Mouse (Mus musculus) lung, embryonic 16.5 days (tissue): ENCODE measurements at regions not wholly inside any gene's neighbourhood (a gene's known extent, or its start where the extent isn't known, plus 50 kb on each side); places are given as distances from the start of the nearest gene placed in this dataset.

Source experiments
- ATAC-seq: fragments of 200-750 bp; cut with Nextera tagmentation; 2 replicates; pipeline ENCODE4 v1.8.0; 2017; ENCODE audit warnings: low read depth, mild to moderate bottlenecking, moderate library complexity
- H3K27ac ChIP-seq: fragments of 300-500 bp; sonication (generic); 2 replicates; pipeline ENCODE4 v1.5.1; 2014; ENCODE audit warnings: mild to moderate bottlenecking, control low read depth, low read length
- H3K27me3 ChIP-seq: fragments of 300-500 bp; sonication (generic); 2 replicates; pipeline ENCODE4 v1.6.1; 2014; ENCODE audit warnings: low read depth, low read length, mixed read lengths; ENCODE audit not compliant: control insufficient read depth, insufficient read depth
- H3K36me3 ChIP-seq: fragments of 300-500 bp; sonication (generic); 2 replicates; pipeline ENCODE4 v1.6.1; 2014; ENCODE audit warnings: low read length; ENCODE audit not compliant: control insufficient read depth, insufficient read depth
- H3K4me1 ChIP-seq: fragments of 300-500 bp; sonication (generic); replicated peaks from 2 replicates; pipeline ENCODE4 v1.6.1; 2014; ENCODE audit warnings: low read length, mixed read lengths; ENCODE audit not compliant: control insufficient read depth, insufficient read depth
- H3K4me2 ChIP-seq: fragments of 300-500 bp; sonication (generic); 2 replicates; pipeline ENCODE4 v1.6.1; 2014; ENCODE audit warnings: low read depth, low read length, control low read depth
- H3K4me3 ChIP-seq: fragments of 300-500 bp; sonication (generic); 2 replicates; pipeline ENCODE4 v1.5.1; 2014; ENCODE audit warnings: mild to moderate bottlenecking, low read length, control low read depth
- H3K9ac ChIP-seq: fragments of 300-500 bp; sonication (generic); 2 replicates; pipeline ENCODE4 v1.6.1; 2014; ENCODE audit warnings: low read length, control low read depth
- H3K9me3 ChIP-seq: fragments of 300-500 bp; sonication (generic); 2 replicates; pipeline ENCODE4 v1.6.1; 2016; ENCODE audit warnings: low read length; ENCODE audit not compliant: control insufficient read depth
- WGBS: fragments of 180-500 bp; shearing (Covaris S2); extraction: QIAGEN DNeasy Blood & Tissue Kit; methylation state at CpG from one replicate; pipeline ENCODE4 v1.1.7; 2014; 5-methylcytosine and 5-hydroxymethylcytosine counted together

DNA sequence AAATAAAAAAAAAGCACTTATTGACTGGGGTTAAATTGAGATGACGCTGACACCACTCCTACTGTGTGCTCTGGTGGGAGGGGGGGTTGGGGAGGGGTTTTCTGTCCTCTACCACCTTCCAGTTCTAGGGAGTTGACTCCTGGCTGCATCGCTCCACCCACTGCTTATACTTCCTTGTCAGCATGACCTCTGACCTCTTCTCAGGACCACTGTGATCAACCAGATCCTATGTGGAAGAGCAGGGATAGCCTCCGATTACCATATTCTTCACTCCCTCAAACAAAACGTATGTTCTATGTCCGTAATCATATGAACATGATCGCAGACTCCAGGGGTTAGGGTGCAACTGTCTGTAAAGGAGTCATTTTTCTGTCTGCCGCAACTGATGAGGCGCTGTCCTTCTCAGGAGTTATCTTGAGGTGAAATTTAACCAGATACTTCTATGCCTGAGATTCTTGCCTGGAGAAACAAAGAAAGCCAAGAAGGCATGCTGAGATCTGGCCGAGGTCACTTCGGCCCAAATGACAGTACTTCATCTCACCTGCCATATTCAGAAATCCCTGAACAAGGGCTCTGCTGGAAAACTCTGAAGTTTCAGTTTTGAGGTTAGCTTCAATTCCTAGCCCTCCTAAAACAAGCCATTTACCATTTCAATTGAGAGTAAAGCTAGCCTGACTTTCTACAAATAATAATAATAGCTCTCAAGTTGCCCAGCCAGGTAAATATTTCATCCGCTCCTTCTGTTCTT lies 160.3 kb upstream of the Tll1 start:
- Histone ChIP-seq H3K36me3 (no peaks in the 10 kb centered on the region), H3K4me2 (no peak overlapping the region), H3K27ac (no peak overlapping the region), H3K4me3 (no peak overlapping the region), H3K9me3 (no peaks in the 10 kb centered on the region), H3K9ac (no peak overlapping the region), H3K4me1 (peaks cover 4% of the 10 kb centered on the region; the same call in 1 of the 2 replicates), H3K27me3 (peaks cover 2% of the 10 kb centered on the region; the same call in 1 of the 2 replicates)
- WGBS: 76% methylated on average over 11 of the region's 11 CpGs
- ATAC-seq: no peak

DNA sequence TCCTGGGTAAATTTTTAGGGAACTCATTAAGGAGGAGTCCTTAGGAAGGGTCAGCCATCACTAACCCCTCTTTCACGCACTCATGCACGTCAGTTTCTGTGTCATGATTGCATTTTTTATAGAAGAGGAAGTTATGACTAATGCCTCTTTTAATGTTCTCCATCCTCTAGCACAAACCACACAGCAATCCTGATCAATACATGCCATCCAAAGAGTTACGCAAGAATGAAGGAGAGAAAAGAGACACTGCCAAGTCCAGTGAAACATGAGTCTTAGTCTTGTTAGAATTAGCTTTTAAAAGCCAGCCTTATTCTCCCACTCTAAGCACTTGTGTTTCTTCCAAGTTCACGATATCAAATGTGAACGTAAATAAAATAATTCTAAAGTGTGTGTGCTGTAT lies 151.0 kb upstream of the Tll1 start:
- Histone ChIP-seq H3K27ac (no peak overlapping the region), H3K4me2 (no peak overlapping the region), H3K4me1 (no peaks in the 10 kb centered on the region), H3K27me3 (no peaks in the 10 kb centered on the region), H3K9ac (no peak overlapping the region), H3K9me3 (no peaks in the 10 kb centered on the region), H3K4me3 (no peak overlapping the region), H3K36me3 (no peaks in the 10 kb centered on the region)
- 74% methylated on average over 5 of the region's 5 CpGs for WGBS
- ATAC-seq: no peak

DNA sequence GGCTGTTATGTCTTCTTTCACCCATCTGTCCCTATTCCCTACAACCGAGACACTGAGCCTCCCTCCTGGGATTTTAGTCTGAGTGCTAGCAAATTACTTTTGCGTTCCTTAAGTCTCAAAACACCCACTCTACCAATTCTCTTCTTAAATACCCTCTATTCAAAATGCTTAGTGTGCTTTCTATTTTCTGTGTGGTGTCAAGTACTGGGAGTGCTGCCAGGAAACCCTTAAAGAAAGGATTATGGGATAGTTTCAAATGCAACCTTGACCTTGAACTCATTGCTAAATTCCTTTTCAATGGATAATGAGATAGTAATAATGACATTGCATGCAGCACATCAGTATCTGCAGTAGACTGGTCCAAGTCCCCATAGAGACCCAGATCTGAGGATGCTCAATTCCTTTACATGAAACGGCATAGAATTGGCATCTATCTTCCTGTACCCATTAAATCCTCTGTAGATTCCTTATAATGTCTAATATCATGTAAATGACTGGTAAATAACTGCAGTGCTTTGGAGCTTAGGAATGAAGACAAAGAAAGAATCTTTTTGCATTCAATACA lies 142.1 kb upstream of the Tll1 start:
- no peaks in the 10 kb centered on the region for H3K36me3 ChIP-seq
- H3K27me3 ChIP-seq: no peaks in the 10 kb centered on the region
- no peaks in the 10 kb centered on the region for H3K4me1 ChIP-seq
- no peak overlapping the region for H3K4me2 ChIP-seq
- no peaks in the 10 kb centered on the region for H3K9me3 ChIP-seq
- H3K4me3 ChIP-seq: no peak overlapping the region
- no peak overlapping the region for H3K27ac ChIP-seq
- ATAC-seq: no peak
- H3K9ac ChIP-seq: no peak overlapping the region
- 59% methylated on average over 3 of the region's 3 CpGs for WGBS

DNA sequence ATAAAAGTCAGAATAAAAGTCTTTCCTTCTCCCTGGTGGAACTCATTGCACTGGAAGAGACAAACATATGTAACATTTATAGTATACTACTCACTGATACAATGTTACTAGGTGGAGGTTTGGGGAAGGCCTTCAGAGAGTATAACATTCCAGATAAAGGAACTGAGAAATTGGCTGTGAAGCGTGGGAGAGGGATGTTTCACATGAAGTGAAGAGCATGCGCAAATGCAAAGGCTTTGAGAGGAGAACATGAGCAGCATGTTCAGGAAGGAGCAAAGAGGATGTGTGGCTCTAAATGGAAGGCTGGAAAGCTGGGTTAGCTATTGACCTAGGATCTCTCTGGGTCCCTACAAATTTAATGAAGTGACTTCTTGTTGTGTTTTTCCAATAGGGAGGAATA lies 141.4 kb upstream of the Tll1 start:
- Histone ChIP-seq H3K27ac (no peak overlapping the region), H3K36me3 (no peaks in the 10 kb centered on the region), H3K9ac (no peak overlapping the region), H3K27me3 (no peaks in the 10 kb centered on the region), H3K4me2 (no peak overlapping the region), H3K4me1 (no peaks in the 10 kb centered on the region; the same call in 1 of the 2 replicates), H3K9me3 (no peaks in the 10 kb centered on the region), H3K4me3 (no peak overlapping the region)
- no peak for ATAC-seq
- WGBS: 88% methylated on average over 2 of the region's 2 CpGs

DNA sequence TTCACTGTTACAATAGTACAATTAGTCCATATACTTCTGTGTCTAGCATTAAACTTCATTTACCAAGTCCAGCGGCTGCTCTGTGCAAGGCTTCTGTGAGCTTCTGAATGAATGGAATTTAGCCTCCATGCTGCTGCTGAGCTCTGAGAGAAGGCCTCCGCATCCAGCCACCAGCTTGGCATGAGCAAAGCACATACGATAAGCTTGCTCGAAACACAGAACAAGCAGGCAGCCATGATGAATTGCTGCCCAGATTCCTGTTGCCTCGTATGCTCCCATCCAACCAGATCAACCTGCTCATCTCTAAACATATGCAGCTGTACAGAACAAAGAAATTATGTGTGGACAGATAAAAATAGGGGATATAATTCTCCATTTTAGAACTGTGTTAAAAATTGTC lies 140.4 kb upstream of the Tll1 start:
- Histone ChIP-seq H3K4me3 (no peak overlapping the region), H3K27me3 (no peaks in the 10 kb centered on the region), H3K4me1 (no peaks in the 10 kb centered on the region; the same call in 1 of the 2 replicates), H3K27ac (no peak overlapping the region), H3K36me3 (no peaks in the 10 kb centered on the region), H3K4me2 (no peak overlapping the region), H3K9ac (no peak overlapping the region), H3K9me3 (no peaks in the 10 kb centered on the region)
- WGBS: 64% methylated on average over 5 of the region's 5 CpGs
- ATAC-seq: no peak

DNA sequence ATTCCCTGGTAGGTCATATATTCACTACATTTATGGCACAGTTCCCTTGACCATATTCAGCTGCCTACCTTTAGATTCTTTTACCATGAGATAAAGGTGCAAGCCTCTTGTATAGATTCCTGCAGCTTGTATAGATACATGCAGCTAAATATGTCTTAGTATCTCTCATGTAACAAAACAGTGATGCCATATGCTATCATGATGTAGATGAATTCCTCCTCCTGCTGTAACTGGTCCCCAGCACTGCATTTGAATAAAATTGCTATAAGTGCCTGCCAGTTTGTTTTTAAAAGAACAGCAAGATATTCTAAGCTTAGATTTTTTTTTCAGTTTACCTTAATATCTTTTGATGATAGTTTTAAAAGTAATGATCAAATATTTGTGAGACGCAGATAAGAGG lies 138.9 kb upstream of the Tll1 start:
- Histone ChIP-seq H3K4me1 (no peaks in the 10 kb centered on the region; the same call in 1 of the 2 replicates), H3K9ac (no peak overlapping the region), H3K9me3 (no peaks in the 10 kb centered on the region), H3K27ac (no peak overlapping the region), H3K27me3 (no peaks in the 10 kb centered on the region), H3K4me2 (no peak overlapping the region), H3K4me3 (no peak overlapping the region), H3K36me3 (no peaks in the 10 kb centered on the region)
- 72% methylated on average over 1 of the region's 1 CpGs for WGBS
- no peak for ATAC-seq

DNA sequence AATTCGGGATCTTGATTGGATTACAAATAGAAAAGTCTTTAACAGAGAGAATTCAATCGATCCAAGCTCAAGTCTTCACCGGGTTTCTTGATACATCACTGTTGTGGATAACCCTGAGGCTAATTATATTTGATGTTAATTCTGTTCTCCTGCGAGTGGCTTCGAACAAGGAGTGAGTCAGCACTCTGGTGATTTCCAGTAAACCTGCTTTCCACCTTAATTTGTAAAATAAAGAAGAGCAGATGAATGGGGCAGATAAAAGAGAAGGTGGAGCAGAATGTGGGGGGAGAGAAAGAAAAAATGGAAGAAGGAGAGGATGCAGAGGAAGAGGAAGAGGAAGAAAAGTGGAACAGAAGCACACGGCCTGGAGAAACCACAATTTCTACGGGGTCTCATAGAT lies 137.5 kb upstream of the Tll1 start:
- WGBS: 81% methylated on average over 7 of the region's 7 CpGs

DNA sequence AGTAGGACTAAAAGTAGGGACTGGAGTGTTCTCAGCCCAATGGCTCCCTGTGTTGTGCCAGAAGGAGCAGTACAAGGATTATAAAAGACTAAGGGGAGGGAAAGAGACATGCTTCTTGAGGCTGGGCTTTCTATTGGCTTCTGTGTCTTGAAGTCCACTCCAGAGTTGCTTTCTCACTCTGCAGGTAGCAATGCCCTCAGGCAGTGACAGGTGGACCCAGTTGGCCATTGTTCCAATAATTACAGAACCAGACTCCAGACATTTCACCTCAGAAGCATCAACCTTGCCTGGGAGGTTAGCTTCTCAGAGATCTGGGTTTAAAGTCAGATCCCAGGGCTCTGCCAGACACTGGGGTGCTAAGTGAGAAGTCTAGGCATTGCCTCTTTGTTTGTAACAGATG lies 136.3 kb upstream of the Tll1 start:
- Histone ChIP-seq H3K4me3 (no peak overlapping the region), H3K9ac (no peak overlapping the region), H3K9me3 (no peaks in the 10 kb centered on the region), H3K4me2 (no peak overlapping the region), H3K27ac (no peak overlapping the region), H3K36me3 (no peaks in the 10 kb centered on the region), H3K4me1 (no peaks in the 10 kb centered on the region; the same call in 1 of the 2 replicates), H3K27me3 (no peaks in the 10 kb centered on the region)
- no peak for ATAC-seq

More for the DNA sequence above, 137.5 kb upstream of the Tll1 start:
- H3K27me3 ChIP-seq: no peaks in the 10 kb centered on the region
- no peak overlapping the region for H3K4me3 ChIP-seq
- no peak for ATAC-seq
- no peaks in the 10 kb centered on the region for H3K36me3 ChIP-seq
- H3K9me3 ChIP-seq: no peaks in the 10 kb centered on the region
- no peak overlapping the region for H3K27ac ChIP-seq
- no peak overlapping the region for H3K4me2 ChIP-seq
- H3K4me1 ChIP-seq: no peaks in the 10 kb centered on the region; the same call in 1 of the 2 replicates
- H3K9ac ChIP-seq: no peak overlapping the region

DNA sequence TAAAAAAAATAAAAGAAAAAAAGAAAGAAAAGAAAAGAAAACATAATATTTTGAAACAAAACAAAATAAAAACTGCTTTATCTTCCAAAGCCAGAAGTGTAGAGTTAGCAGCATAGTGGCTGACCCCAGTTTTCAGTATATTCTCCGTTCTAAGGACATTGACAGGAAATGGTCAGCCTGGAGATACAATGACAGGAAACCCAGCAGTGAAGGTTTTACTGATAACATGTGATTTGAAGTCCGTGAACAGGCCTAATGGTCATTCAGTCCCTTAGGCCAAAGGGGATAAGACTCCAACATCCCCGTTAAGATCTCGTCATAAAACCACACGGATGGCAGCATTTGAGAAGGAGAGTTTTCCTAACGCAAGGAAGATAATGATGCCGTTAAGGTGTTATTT lies 131.3 kb upstream of the Tll1 start:
- Histone ChIP-seq H3K4me3 (no peak overlapping the region), H3K9ac (no peak overlapping the region), H3K36me3 (no peaks in the 10 kb centered on the region), H3K27ac (no peak overlapping the region), H3K4me1 (no peaks in the 10 kb centered on the region; the same call in 1 of the 2 replicates), H3K27me3 (no peaks in the 10 kb centered on the region), H3K4me2 (no peak overlapping the region), H3K9me3 (no peaks in the 10 kb centered on the region)
- no peak for ATAC-seq
- WGBS: 57% methylated on average over 7 of the region's 7 CpGs
